Mouse (Mus musculus) heart, adult 18-20 months (tissue): ENCODE data around the gene Ywhaq. TPM values are rescaled to one million over a fixed set of nuclear protein-coding genes. Genes with fewer than 3 reads are reported as not detected.
"Not testable (repeated sequence)": the region's sequence is repeated elsewhere in the genome, so short reads cannot be mapped to it uniquely, and the experiment has no call there.

Experiments
- DNase-seq, 2 experiments: peaks; one replicate each; pipeline ENCODE4 v3.0.0; 2021 to 2022; ENCODE audit warnings: mixed read lengths in 1 of 2
- total RNA-seq, 2 experiments: library from RNA; stranded (reverse); gene quantifications; 2 replicates each; pipeline ENCODE4 v1.2.3; 2021

Gene Ywhaq
- total RNA-seq, 2 experiments from 2014 or later, result 69.8 to 76.4 TPM

GRCm38 (mm10) chr12:21410620-21411019, 6.8 kb downstream of the Ywhaq start:
- no peak for DNase-seq

DNA sequence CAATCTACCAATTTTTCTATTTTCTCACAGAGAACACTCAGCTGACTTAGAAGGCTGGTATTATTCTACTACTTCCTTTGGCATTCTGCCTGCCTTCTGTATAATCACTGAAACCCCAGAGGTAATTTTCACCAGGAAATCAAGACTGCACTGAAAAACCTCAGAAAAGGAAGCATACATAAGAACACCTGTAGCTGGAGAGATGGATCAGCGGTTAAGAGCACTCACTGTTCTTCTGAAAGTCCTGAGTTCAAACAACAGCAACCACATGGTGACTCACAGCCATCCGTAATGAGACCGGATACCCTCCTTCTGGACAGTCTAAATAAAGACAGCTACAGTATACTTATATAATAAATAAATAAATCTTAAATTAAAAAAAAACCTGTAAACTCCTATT, 7.8 kb downstream of the Ywhaq start:
- DNase-seq, result no peak

DNA sequence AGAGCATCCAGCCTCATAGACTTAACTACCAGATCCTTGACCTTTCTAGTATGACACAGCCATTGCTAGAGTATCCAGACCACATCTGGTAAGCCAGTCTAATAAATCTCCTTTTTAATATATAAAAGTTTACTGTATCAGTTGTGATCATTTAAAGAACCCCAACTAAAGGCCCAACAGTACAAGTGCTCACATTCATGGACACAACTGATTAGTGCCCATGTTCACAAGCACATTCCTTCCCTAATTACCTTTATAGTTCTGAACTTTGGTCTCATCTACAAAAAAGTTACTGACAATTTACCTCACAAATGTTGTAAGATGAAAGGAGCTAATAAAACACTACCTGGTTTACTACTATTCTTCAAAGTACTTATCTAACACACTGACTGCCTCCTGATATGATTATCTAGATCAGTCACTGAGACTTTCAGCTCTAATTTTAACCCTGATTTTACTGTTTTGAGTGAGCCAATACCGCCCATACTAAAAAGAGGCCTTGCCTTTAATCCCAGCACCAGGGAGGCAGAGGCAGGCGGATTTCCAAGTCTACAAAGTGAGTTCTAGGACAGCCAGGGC, 8.6 kb downstream of the Ywhaq start:
- no peak for DNase-seq

DNA sequence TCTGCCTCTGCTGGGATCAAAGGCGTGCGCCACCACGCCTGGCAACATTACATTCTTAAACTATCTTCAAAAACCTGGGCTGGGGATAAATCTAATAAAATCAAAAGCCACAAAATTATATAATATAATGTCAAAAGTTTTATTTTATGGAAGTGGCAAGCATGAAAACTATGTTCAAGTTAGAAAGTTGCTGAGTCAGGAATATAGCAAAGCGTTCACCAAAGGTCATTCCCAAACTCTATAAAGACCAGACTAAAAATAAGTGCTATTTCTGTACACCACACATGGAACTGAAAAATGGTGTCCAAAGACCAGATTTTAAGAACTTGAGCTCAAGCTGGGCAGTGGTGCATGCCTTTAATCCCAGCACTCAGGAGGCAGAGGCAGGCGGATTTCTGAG, 14.7 kb downstream of the Ywhaq start:
- DNase-seq, result no peak

- DNase-seq, result no peak
Measured at GRCm38 (mm10) chr12:21386201-21386600, 31.2 kb downstream of the Ywhaq start.

DNA sequence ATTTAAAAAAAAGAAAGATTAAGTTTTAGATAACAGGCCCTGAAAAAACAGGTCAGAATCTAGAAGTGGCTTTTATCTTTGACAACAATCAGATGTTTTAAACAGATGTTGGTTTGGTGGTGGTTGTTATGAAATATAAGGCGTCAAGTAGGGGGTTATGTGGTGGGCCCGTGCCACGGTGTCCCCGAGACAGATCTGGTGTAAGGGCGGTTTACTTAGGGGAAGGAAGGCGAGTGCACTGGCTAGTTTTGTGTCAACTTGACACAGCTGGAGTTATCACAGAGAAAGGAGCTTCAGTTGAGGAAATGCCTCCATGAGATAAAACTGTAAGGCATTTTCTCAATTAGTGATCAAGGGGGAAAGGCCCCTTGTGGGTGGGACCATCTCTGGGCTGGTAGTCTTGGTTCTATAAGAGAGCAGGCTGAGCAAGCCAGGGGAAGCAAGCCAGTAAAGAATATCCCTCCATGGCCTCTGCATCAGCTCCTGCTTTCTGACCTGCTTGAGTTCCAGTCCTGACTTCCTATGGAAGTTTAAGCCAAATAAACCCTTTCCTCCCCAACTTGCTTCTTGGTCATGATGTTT, 38.6 kb downstream of the Ywhaq start:
- not testable (repeated sequence) for DNase-seq

DNA sequence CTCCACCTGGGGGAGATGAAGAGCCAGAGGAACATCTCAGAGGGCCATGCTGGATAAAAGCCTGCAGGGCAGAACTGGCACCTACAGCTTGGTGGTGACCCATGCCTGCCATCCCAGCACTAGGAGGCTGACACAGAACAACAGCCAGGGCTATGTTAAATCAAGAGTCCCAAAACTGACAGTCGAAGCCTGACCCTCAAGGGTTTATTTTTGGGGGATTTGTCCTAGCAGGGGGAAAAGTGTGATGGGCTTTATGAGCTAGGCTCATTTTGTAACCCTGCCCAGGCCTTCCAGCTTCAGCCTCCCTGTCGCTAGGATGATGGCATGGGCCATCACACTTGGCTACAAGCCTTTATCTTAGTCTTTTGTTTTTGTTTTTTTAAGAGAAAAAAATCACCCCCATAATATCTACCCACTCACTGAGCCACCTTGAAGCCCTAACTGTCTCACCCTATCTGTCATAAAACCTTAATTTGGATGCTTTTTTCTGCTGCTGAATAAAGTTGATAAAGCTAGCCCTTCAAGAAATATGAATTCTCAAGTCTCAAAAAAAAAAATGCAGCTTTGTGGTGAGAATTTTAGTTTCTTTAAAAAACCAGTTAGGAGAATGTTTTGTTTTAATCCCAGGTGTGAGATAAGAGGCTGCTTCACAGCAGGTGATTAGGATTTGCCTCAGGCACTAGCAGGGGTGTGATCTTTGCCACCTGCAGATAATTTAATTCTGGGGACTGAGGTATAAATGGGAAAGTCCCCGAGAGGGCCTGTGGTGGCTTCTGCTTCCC, 41.9 kb downstream of the Ywhaq start:
- DNase-seq, result no peak

DNA sequence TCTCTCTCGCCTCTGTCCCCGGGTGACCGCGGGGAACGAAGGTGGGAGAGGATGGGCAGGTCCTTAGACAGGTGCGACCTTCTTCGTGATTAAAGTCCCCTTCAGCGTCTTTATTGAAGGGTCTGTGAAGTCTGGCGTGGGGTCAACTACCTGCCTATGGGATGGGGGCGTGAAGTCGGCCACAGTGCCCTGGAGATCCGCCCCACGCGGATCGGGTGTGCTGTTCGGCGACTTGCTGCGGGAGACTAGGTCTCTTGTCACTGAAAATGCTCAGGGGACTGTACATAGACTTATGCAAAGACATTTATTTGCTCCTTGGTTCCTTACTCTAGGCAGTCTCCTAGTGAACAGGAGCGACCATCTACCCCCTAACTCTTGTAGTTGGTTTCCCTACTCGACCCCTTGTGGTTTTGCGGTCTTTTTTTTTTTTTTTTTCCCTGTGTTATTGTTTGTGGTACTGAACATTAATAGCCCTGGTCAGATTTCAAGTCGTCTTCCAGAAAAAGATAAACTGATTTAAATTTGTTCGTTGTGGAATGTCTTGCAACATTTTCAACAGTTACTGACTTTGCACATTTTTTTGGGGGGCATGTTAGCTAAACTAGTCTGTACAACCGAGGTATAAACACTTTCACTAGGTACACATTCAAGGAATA, 43.5 kb downstream of the Ywhaq start:
- DNase-seq, result no peak

DNA sequence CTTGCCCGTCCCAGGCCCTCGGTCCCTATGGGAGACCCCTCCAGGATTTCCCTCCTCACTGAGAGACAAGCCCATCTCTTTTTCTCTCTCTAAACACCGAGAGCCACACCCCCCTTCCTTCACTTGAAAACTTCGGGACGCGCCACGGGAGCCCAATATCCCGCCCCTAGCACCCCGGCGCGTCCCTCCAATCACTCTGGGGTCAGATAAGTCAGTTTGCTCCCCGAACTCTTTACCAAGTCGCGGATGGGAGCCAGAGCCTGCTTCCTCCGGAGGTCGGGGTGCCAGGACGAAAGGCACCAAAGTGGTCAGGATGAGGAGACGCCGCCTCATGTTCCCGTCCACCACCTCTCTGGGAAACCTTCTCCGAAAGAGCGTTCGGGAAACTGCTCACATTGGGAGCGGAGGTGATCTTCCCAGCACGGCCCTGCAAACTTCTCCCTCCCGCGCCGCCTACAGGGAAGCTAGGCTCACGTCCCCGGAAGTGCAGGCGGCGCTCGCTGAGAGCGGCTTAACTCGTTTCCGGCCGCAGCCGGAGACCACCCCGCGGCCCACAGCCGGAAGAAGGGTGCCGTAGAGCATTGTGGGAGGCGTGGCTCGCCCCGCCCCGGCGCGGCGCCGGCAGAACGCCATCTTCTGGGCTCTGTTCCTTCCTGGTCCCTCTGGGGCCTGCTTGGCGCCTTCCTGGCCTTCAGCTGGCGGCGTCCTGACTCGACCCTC, 44.2 kb downstream of the Ywhaq start, which contains the start of gene Adam17:
Adam17 (minus strand) TSS at position 533 of the 720 bp plus-strand sequence.
- DNase-seq, result peak; percentile 98

GRCm38 (mm10) chr12:21370035-21370611, 47.3 kb downstream of the Ywhaq start:
- DNase-seq, result peak in 1 of 2 experiments; percentile 13

GRCm38 (mm10) chr12:21369087-21369410, 48.4 kb downstream of the Ywhaq start:
- peak in 1 of 2 experiments; percentile 28 for DNase-seq

DNA sequence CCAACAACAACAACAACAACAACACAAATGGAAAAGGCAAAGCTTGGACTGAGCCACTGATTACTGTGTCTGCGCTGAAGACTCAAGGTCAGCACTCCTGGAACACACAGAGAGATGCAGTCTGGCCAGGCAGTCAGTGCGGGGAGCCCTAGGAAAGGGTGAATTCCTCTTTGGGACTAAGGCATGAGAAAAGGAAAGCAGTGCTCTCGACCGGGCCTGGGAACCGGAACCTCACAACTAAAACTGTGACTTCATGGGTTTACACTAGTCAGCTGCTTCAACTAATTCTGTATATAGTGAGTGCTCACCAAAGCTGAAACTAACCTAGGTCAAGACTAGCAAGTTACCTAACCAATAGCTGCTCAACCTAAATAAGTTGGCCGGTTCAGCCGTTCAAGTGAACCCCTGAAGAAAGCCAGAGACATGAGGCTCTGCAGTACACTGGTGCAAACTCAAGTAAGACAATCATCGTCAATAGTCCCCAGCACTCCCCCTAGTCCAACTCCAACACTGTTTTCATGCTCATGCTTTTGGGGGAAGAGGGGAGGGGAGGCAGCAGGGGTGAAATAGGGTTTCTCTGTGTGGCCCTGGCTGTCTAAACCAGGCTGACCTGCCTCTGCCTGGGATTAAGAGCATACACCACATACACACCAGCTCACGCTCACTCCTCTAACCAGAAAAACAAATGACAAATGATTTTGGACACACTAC, 48.9 kb downstream of the Ywhaq start:
- peak; percentile 36 to 42 for DNase-seq

GRCm38 (mm10) chr12:21364624-21365435, 52.6 kb downstream of the Ywhaq start:
- no peak for DNase-seq

- DNase-seq, result no peak
Measured at GRCm38 (mm10) chr12:21363195-21363594, 54.2 kb downstream of the Ywhaq start.

DNA sequence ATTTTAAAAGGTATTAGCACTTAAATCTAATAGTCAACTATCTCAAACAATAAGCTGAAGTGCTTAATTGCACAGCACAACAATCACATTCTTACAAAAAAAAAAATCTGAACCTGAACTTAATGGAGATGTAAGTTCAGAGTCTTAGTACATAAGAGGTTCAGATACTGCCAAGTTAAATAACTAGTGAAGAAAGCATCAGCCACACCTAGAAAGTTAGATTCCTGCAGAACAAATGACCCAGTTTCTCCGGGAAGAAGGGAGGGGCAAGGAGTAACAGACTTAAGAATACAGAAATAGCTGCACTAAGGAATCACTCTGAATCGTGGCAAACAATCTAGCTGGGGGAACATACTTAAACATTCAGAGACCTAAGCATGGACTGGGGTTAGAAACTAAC, 54.8 kb downstream of the Ywhaq start:
- DNase-seq, result peak in 1 of 2 experiments; percentile 19

GRCm38 (mm10) chr12:21353681-21354080, 63.8 kb downstream of the Ywhaq start:
- no peak for DNase-seq

DNA sequence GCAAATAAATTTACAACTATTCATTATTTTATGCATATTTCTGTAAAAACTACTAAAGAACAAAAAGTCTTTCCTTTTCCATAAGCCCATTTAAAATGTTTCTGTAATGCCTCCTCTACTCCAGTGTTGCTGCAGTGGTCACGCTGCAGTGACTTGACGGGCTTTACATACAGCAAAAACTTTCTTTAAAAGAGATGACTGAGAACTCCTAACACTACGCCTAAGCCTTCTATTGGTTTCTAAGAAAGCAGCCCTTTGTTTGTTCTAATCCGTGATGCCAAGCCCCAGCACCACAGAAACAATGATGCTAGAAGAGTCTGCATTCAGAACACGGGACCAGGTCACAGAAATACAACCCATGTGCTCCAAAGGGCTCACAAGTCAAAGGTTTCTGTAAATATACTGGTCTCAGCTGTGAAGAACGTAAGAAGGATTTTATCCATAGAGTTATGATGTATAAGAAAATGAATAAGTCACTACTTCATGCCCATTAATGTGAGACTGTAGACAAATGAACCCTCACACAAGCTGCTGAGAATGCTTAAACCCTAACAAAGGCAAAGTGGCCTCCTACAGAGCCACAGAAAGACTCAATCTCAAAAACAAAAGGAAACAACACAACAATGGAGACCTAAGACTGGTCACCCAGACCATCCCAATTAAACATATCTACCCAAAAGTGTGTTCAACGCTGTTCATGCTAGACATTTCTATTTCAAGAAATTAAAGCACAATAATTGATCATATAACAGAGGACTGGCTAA, 67.1 kb downstream of the Ywhaq start:
- no peak for DNase-seq

DNA sequence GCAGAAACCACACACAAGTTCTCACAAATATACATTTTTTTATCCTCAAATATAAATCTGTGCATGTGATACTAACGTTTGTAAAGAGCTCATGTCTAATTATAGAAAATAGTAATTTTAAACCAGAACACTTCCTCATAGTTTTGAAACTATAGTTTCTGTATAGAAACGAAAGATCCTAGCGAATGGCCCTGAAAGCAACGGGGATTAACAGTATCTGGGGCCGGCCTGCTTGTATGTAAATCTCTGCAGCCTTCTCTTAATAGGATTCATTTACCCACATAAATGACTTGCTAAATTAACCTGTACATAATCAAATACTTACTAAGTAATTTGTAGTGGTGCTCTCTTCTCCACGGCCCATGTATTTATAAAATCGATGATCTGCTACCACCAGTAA, 70.5 kb downstream of the Ywhaq start:
- no peak for DNase-seq

DNA sequence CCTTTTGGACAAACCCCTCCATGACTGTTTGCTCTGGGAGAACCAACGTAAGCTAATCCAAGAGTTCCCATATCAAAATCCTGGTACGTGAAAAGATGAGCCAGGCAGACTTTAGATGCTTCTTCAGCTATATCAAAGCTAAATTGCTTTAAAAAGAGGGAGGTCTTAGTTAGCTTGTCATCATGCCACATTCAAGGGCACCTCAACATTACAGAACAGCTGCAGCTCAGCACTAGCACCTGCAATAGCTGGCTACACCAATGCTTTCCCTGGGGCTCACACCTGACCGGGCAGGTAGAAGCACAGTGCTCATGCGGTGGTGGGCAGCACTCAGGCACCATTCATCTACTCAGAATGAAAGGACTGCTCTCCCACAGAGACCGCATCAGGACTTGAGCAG, 76.8 kb downstream of the Ywhaq start:
- no peak for DNase-seq
